Mouse (Mus musculus) ovary, postnatal 36 days (tissue): ENCODE measurements around the gene Stn1.

Experiments
- DNase-seq: peaks from one replicate; pipeline ENCODE4 v3.0.0; 2022; ENCODE audit warnings: low spot score, mixed read lengths

Stn1 gene

GRCm38 (mm10) chr19:47508771-47509281 is 28.5 kb downstream of the Stn1 start:
- no peak for DNase-seq

- DNase-seq: no peak
These were observed 29.1 kb downstream of the Stn1 start for GRCm38 (mm10) chr19:47508191-47508590.

GRCm38 (mm10) chr19:47507128-47508121 is 29.9 kb downstream of the Stn1 start:
- peak; percentile 49 for DNase-seq

GRCm38 (mm10) chr19:47503625-47504024 is 33.7 kb downstream of the Stn1 start:
- no peak for DNase-seq

- no peak for DNase-seq
These were observed 34.7 kb downstream of the Stn1 start for GRCm38 (mm10) chr19:47502563-47502962.

GRCm38 (mm10) chr19:47500389-47501011 is 36.8 kb downstream of the Stn1 start:
- DNase-seq: no peak

- DNase-seq: no peak
These were observed 37.5 kb downstream of the Stn1 start for GRCm38 (mm10) chr19:47499841-47500240.

- DNase-seq: no peak
These were observed 38.4 kb downstream of the Stn1 start for GRCm38 (mm10) chr19:47498942-47499341.

GRCm38 (mm10) chr19:47497736-47498135 is 39.6 kb downstream of the Stn1 start:
- no peak for DNase-seq

- DNase-seq: no peak
These were observed 40.0 kb downstream of the Stn1 start for GRCm38 (mm10) chr19:47497313-47497712.

GRCm38 (mm10) chr19:47493017-47493997 is 44.0 kb downstream of the Stn1 start:
- no peak for DNase-seq

GRCm38 (mm10) chr19:47492422-47492821 is 44.9 kb downstream of the Stn1 start:
- DNase-seq: no peak

- no peak for DNase-seq
These were observed 45.5 kb downstream of the Stn1 start for GRCm38 (mm10) chr19:47491853-47492252.

- no peak for DNase-seq
These were observed 48.1 kb downstream of the Stn1 start for GRCm38 (mm10) chr19:47489233-47489632.

GRCm38 (mm10) chr19:47488250-47488649 is 49.1 kb downstream of the Stn1 start:
- DNase-seq: peak; percentile 38

- no peak for DNase-seq
These were observed 49.7 kb downstream of the Stn1 start for GRCm38 (mm10) chr19:47487572-47487971.

GRCm38 (mm10) chr19:47485997-47486566 is 51.2 kb downstream of the Stn1 start:
- DNase-seq: no peak

- no peak for DNase-seq
These were observed 53.2 kb downstream of the Stn1 start for GRCm38 (mm10) chr19:47484110-47484509.

- no peak for DNase-seq
These were observed 54.0 kb downstream of the Stn1 start for GRCm38 (mm10) chr19:47483346-47483745.

GRCm38 (mm10) chr19:47473453-47473852 is 63.9 kb downstream of the Stn1 start:
- no peak for DNase-seq

- DNase-seq: peak; percentile 52
These were observed 64.4 kb downstream of the Stn1 start for GRCm38 (mm10) chr19:47472881-47473400.
